Mouse (Mus musculus): Measurements from ENCODE around the gene Acta2.

Gene Acta2

DNA sequence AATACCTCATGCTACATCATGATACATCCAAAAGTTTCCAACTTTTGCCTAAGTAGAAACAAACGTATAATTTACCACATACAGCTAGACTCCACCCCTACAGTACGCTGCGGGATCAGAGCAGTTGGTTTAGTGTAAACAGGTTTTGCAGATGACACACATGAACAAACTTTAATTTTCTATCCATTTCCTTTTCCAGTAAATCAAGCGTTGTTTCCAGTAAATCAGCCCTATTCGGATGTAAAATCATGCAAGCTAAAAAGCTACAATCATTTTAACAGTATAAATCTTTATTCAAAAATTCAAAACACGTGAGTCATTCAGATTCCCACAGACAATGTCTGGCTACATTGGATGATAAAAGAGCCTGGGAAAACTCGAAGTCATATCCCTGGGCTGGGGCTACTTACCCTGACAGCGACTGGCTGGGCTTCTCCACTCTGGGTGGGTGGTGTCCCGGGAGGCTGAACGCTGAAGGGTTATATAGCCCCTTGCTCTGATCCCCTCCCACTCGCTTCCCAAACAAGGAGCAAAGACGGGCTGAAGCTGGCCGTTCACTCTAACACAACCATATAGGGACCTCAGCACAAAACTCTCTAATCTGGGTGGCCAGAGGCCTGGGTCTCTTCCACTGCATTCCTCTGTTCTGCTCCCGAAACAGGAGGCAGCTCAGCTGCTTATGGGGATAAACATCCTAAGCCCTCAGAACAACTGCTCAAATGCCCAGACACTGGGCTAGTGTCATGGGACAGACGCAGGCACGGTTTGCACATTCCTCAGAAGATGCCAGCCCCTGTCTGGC, at the start of gene Acta2:
TSS of gene Acta2 (minus strand) at position 711 of the 802 bp plus-strand sequence.
- DNase-seq (ENCODE audit: low read depth), result no peak

- DNase-seq (ENCODE audit: low read depth), result no peak
These were observed 49.5 kb upstream of the Acta2 start for GRCm38 (mm10) chr19:34304917-34305316.

- no peak for DNase-seq (ENCODE audit: low read depth)
These were observed 45.0 kb upstream of the Acta2 start for GRCm38 (mm10) chr19:34300430-34300829.

DNA sequence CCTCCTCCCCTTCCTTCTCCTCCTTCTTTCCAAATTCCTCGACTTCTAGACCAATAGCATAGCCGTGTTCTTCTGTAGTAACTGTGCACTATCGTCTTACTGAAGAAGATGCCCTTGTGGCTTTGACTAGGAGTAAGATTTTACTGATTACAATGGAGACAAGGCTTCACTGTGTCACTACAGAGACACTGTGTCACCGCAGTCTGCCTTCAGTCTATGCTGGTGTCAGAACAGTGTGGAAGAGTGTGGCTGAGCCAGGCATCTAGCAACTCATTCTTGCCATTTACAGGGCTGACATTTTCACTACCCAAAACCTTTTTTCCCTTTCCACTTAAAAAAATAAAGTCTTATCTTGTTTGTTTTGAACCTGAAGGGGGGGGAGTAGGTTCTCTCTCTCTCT, 43.8 kb upstream of the Acta2 start:
- DNase-seq (ENCODE audit: low read depth), result peak; percentile 65

GRCm38 (mm10) chr19:34298531-34298930, 43.1 kb upstream of the Acta2 start:
- DNase-seq (ENCODE audit: low read depth), result peak; percentile 49

- no peak for DNase-seq (ENCODE audit: low read depth)
These were observed 40.1 kb upstream of the Acta2 start for GRCm38 (mm10) chr19:34295442-34295841.

- DNase-seq (ENCODE audit: low read depth), result no peak
These were observed 38.1 kb upstream of the Acta2 start for GRCm38 (mm10) chr19:34293376-34293947.

GRCm38 (mm10) chr19:34292701-34293100, 37.3 kb upstream of the Acta2 start:
- DNase-seq (ENCODE audit: low read depth), result peak; percentile 33

DNA sequence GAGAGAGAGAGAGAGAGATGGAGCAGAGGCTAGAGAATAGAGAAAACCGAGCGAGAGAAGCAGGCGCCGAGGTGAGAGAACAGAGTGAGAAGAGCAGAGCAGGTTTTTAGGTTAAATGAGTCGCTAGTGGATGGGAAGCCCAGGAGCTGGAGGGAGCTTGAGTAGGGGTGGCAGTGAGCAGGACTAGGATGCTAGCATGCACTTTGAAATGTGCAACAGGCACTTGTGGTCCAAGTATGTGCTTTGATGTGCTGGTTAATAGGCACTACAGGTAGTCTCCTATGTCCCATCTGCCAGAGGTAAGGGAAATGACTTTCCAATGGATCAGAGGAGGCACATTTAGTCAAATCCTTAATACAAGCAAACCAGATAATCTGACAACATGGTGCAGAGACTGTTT, 36.6 kb upstream of the Acta2 start:
- DNase-seq (ENCODE audit: low read depth), result peak; percentile 39

DNA sequence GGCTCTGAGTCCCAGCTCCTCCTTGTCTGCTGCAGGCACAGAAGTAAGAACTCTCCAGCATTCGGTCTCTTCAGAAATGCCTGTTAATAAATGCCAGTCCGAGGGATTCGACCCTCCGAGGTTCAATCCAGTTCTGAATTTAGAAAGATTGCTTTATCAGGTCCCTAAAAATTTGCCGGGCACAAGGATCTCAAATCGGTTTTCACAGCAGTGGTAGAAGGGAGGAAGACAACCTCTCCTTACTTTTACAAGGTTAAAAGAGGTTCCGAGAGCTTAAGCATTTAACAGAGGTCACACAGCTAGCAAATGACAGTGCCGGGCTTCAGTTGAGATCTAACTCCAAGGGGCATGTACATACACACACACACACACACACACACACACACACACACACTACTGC, 36.0 kb upstream of the Acta2 start:
- DNase-seq (ENCODE audit: low read depth), result no peak

GRCm38 (mm10) chr19:34290872-34291341, 35.5 kb upstream of the Acta2 start:
- DNase-seq (ENCODE audit: low read depth), result peak; percentile 48

DNA sequence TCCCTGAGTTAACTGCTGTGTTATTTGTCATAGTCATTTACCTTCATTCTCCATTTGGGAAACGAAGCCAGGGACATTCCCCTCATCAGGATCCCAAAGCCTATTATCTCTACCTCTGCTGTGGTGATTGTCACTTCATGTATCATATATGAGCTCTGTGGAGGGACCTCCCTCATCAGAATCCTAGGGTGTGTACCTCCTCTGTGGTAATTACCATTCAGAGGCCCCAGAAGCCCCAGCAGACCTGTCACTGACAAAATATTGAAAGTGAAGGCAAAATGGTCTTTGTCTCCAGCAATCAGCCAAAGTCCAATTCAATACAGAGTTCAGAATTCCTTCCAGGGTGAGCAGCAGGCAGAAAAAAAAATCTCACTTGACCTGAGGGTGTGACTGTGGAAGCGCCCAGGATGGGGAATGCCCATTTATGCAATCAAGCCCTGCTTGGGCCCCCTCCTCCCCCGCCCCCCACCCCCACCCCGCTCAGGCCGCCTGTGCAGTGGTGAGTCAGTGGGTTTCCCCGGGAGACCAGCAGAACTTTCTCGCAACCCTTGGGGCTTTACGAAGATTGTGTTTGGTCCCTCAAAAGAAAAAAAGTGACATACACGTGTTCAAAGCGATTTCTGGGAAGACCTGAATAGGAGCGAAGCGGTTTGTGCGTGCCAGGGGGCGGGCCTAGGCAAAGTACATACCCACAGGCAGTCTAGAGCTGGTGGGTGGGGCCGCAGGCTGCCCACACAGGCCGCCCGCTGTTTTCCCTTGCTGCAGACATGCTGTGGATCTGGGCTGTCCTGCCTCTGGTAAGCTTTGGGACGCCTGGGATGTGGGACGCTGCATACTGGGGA, 34.8 kb upstream of the Acta2 start, which contains the start of gene Fas:
TSS of gene Fas (plus strand) at position 719 of the 842 bp plus-strand sequence.
- peak; percentile 88 for DNase-seq (ENCODE audit: low read depth)

DNA sequence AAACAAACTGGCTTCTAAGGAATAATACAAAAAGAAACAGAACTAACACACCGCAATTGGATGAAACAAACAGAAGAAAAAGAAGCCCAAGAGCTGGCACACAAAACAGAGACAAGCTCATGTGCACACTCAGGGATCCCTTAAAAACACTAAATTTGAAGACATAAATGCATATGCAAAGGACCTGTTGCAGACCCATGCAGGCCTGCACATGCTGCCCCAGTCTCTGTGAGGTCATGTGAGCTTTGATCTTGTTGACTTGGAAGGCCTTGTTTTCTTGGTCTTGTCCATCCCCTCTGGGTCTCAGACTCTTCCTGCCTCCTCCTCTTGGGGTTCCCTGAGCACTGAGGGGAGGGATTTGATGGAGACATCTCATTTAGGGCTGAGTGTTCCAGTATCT, 33.3 kb upstream of the Acta2 start:
- DNase-seq (ENCODE audit: low read depth), result peak; percentile 30

GRCm38 (mm10) chr19:34287656-34288415, 32.4 kb upstream of the Acta2 start:
- peak; percentile 55 for DNase-seq (ENCODE audit: low read depth)

- peak; percentile 62 for DNase-seq (ENCODE audit: low read depth)
These were observed 31.8 kb upstream of the Acta2 start for GRCm38 (mm10) chr19:34287221-34287620.

- no peak for DNase-seq (ENCODE audit: low read depth)
These were observed 29.4 kb upstream of the Acta2 start for GRCm38 (mm10) chr19:34284826-34285225.

DNA sequence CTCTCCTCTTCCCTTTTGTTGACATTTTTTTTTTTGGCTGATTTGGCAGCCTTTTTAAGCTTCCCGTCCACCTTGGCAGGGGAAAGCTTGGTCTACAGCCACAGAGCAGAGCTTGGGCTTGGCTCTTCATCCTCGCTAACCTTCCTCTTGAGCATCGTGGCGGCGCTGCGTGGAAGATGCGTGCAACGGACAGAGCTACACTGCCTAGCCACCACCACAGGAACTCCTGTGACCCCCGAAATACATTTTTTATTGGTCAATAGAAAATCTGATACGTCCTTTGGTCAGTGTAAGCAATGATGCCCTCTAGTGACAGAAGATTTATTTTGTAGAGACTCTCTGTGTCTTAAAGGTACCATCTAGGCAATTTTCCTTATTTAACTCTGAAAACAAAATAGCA, 29.0 kb upstream of the Acta2 start:
- DNase-seq (ENCODE audit: low read depth), result peak; percentile 30

DNA sequence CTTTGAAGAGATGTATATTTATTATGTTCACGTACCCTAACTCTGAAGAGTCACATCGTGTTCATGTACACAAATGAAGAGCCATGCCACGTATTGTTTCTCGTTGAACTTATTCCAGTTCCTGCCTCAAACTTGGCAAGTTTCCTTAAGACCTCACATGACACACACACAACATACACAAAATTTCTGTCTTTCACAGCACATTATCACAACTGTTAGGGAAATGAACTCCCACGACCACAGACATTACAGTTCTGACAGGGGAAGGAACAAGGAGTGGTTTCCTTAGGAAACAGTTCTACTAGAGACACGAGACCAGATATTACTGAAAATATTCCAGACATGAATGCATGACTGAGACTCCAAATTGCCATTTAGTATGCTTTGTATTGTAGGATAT, 28.2 kb upstream of the Acta2 start:
- DNase-seq (ENCODE audit: low read depth), result no peak

- no peak for DNase-seq (ENCODE audit: low read depth)
These were observed 22.7 kb upstream of the Acta2 start for GRCm38 (mm10) chr19:34278078-34278477.

DNA sequence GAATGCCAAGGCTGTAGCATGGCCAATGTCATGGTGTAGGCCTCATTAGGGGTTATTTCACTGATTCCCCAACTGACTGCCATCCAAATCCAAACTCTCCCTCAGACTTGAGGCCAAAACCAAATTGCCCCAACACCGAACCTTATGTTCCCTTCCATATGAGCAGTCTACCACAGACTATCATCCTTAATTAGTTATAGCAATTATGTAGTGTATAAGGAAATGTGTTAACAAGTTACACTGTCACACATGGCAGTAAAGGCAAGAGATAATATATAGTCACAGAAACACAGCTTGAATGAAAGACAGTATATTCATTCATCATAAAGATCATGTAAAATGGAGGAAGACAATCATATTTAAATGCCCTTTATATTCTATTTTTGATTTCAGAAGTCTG, 17.7 kb upstream of the Acta2 start:
- DNase-seq (ENCODE audit: low read depth), result no peak

GRCm38 (mm10) chr19:34270824-34271464, 15.6 kb upstream of the Acta2 start:
- DNase-seq (ENCODE audit: low read depth), result no peak

Data from induced T-regulatory cell, adult 2 months (primary cell).